Mouse (Mus musculus) heart, embryonic 12.5 days (tissue): ENCODE data around the gene Gm49661. TPM values are rescaled to one million over a fixed set of nuclear protein-coding genes. Genes with fewer than 3 reads are reported as not detected.

Experiments
- ATAC-seq: fragments of 200-750 bp; cut with Nextera tagmentation; 2 replicates; pipeline ENCODE4 v1.8.0; 2017; ENCODE audit warnings: moderate TSS enrichment, moderate library complexity; ENCODE audit not compliant: insufficient number of reproducible peaks, low FRiP score
- H3K27ac ChIP-seq: fragments of 300-500 bp; sonication (generic); 2 replicates; pipeline ENCODE4 v1.5.1; 2016; ENCODE audit warnings: mild to moderate bottlenecking, moderate library complexity; ENCODE audit not compliant: poor library complexity, severe bottlenecking
- H3K27me3 ChIP-seq: fragments of 300-500 bp; sonication (generic); replicated peaks from 2 replicates; pipeline ENCODE4 v1.6.1; 2016; ENCODE audit warnings: mild to moderate bottlenecking, moderate library complexity
- H3K36me3 ChIP-seq: fragments of 300-500 bp; sonication (generic); 2 replicates; pipeline ENCODE4 v1.6.1; 2016; ENCODE audit warnings: mild to moderate bottlenecking, moderate library complexity
- H3K4me1 ChIP-seq: fragments of 300-500 bp; sonication (generic); replicated peaks from 2 replicates; pipeline ENCODE4 v1.6.1; 2016; ENCODE audit warnings: mild to moderate bottlenecking
- H3K4me2 ChIP-seq: fragments of 300-500 bp; sonication (generic); 2 replicates; pipeline ENCODE4 v1.6.1; 2016; ENCODE audit warnings: mild to moderate bottlenecking, moderate library complexity
- H3K4me3 ChIP-seq: fragments of 300-500 bp; sonication (generic); 2 replicates; pipeline ENCODE4 v1.5.1; 2016; ENCODE audit warnings: mild to moderate bottlenecking
- H3K9ac ChIP-seq: fragments of 300-500 bp; sonication (generic); 2 replicates; pipeline ENCODE4 v1.6.1; 2016; ENCODE audit warnings: mild to moderate bottlenecking, moderate library complexity
- H3K9me3 ChIP-seq: fragments of 300-500 bp; sonication (generic); replicated peaks from 2 replicates; pipeline ENCODE4 v1.6.1; 2016; ENCODE audit warnings: mild to moderate bottlenecking, moderate library complexity
- WGBS: fragments of 180-500 bp; shearing (Covaris S2); methylation state at CpG from one replicate; pipeline ENCODE4 v1.1.7; 2016; 5-methylcytosine and 5-hydroxymethylcytosine counted together
- polyA plus RNA-seq: library from polyadenylated mRNA; unstranded; fragments of >200 nt; fragmentation: Nextera tagmentation; extraction: Ambion mirVana; gene quantifications from 2 replicates; pipeline ENCODE4 v1.2.1, GENCODE M21; 2016

Gene Gm49661
- not detected in 2 replicates for polyA plus RNA-seq

- peak within 1 kb of the TSS; percentile 84 for H3K27ac ChIP-seq
- H3K9ac ChIP-seq, result peak within 1 kb of the TSS; percentile 93
- peak within 1 kb of the TSS; percentile 85 for H3K4me3 ChIP-seq
- H3K27me3 ChIP-seq, result no peaks in the 10 kb centered on the region
- no peaks in the 10 kb centered on the region for H3K9me3 ChIP-seq
- peak within 1 kb of the TSS; percentile 96 for H3K4me2 ChIP-seq
- WGBS, result under 1% methylated on average over 56 of the region's 56 CpGs
- H3K4me1 ChIP-seq, result peaks cover 45% of the 10 kb centered on the region
- peaks cover 37% of the 10 kb centered on the region for H3K36me3 ChIP-seq
- peak; percentile 84 for ATAC-seq
These were observed at the start of gene Gm49661, which contains the start of the genes Prdx2 and Rnaseh2a for GRCm38 (mm10) chr8:84969241-84970134. Gm49661 (minus strand) TSS chr8:84969433. Prdx2 (plus strand) TSS chr8:84969587. Rnaseh2a (minus strand) TSS chr8:84969767.

DNA sequence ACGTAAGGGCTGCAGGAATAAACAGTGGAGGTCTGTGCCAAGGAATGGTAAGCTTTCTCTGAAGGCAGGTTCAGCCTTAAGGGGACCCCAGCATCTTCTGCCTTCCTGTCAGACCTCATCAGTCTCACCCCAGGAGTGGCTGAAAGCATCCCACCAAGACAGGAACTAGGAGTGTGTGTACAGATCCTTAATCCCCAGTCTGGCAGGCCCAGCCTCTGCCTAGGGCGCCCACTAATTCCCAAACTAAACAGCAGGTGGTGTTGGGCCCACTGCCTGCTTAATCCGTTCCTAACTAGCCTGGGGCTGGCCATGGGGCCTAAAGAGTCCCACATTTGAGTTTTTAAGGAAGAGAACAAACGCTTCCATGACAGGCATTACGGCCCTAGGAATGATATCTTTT lies 48.0 kb upstream of the Gm49661 start:
- Histone ChIP-seq H3K36me3 (peaks cover 48% of the 10 kb centered on the region), H3K4me2 (no peak overlapping the region), H3K9ac (no peak overlapping the region), H3K9me3 (no peaks in the 10 kb centered on the region), H3K27me3 (peaks cover 32% of the 10 kb centered on the region), H3K4me1 (0 out of 2 replicates have a peak, but pooled peaks cover 4% of the 10 kb centered on the region), H3K4me3 (no peak overlapping the region), H3K27ac (no peak overlapping the region)
- ATAC-seq, result no peak
- 50% methylated on average over 5 of the region's 5 CpGs for WGBS

GRCm38 (mm10) chr8:85016724-85017123 lies 47.5 kb upstream of the Gm49661 start:
- 0 out of 2 replicates have a peak, but pooled peaks cover 4% of the 10 kb centered on the region for H3K4me1 ChIP-seq

DNA sequence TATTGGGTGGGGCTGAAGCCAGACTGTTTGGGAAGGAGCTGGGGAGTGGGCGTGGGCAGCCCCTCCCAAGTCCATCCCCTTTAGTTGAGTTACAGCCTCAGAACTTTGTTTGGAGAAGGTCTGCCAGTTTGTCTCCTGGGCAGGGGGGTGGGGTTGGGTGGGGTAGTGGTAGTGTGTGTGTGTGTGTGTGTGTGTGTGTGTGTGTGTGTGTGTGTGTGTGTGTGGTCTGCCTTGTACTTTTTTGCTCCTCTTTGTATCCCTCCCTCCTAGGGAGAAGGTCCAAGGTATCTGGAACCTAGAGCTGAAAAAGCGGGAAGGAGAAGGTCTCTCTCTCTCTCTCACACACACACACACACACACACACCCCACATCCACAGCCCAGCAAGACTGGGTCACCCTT lies 45.2 kb upstream of the Gm49661 start, which contains the start of gene Best2:
TSS of gene Best2 (minus strand) at position 101 of the 400 bp plus-strand sequence.
- ATAC-seq, result no peak
- H3K9me3 ChIP-seq, result no peaks in the 10 kb centered on the region
- peaks cover 54% of the 10 kb centered on the region for H3K27me3 ChIP-seq
- no peak within 1 kb of the TSS for H3K27ac ChIP-seq
- peaks cover 20% of the 10 kb centered on the region for H3K36me3 ChIP-seq
- H3K9ac ChIP-seq, result peak within 1 kb of the TSS; percentile 60
- 0 out of 2 replicates have a peak, but pooled peaks cover 4% of the 10 kb centered on the region for H3K4me1 ChIP-seq
- 45% methylated on average over 2 of the region's 2 CpGs for WGBS
- H3K4me3 ChIP-seq, result peak within 1 kb of the TSS; percentile 34
- peak within 1 kb of the TSS; percentile 66 for H3K4me2 ChIP-seq

More at GRCm38 (mm10) chr8:85016724-85017123, 47.5 kb upstream of the Gm49661 start:
- Histone ChIP-seq H3K9ac (no peak overlapping the region), H3K36me3 (peaks cover 43% of the 10 kb centered on the region), H3K27ac (no peak overlapping the region), H3K4me2 (no peak overlapping the region), H3K4me3 (no peak overlapping the region), H3K9me3 (no peaks in the 10 kb centered on the region), H3K27me3 (peaks cover 37% of the 10 kb centered on the region)
- no peak for ATAC-seq
- WGBS, result 68% methylated on average over 10 of the region's 10 CpGs

- Histone ChIP-seq H3K9me3 (no peaks in the 10 kb centered on the region), H3K9ac (peak overlapping the region; percentile 60), H3K27ac (no peak overlapping the region), H3K4me1 (0 out of 2 replicates have a peak, but pooled peaks cover 4% of the 10 kb centered on the region), H3K27me3 (peaks cover 65% of the 10 kb centered on the region), H3K36me3 (peaks cover 9% of the 10 kb centered on the region), H3K4me3 (peak overlapping the region; percentile 34), H3K4me2 (peak overlapping the region; percentile 66)
- no peak for ATAC-seq
- 4% methylated on average over 25 of the region's 26 CpGs for WGBS
These were observed 44.1 kb upstream of the Gm49661 start for GRCm38 (mm10) chr8:85013230-85013840.

GRCm38 (mm10) chr8:85011242-85011641 lies 42.0 kb upstream of the Gm49661 start:
- no peaks in the 10 kb centered on the region for H3K9me3 ChIP-seq
- no peaks in the 10 kb centered on the region for H3K36me3 ChIP-seq
- no peak overlapping the region for H3K4me3 ChIP-seq
- ATAC-seq, result no peak
- WGBS, result 14% methylated on average over 28 of the region's 28 CpGs
- H3K4me1 ChIP-seq, result peaks cover 4% of the 10 kb centered on the region; the same call in 1 of the 2 replicates
- H3K27me3 ChIP-seq, result peaks cover 84% of the 10 kb centered on the region
- H3K4me2 ChIP-seq, result no peak overlapping the region
- H3K27ac ChIP-seq, result no peak overlapping the region
- no peak overlapping the region for H3K9ac ChIP-seq

GRCm38 (mm10) chr8:85007686-85008085 lies 38.5 kb upstream of the Gm49661 start:
- Histone ChIP-seq H3K9ac (no peak overlapping the region), H3K4me1 (no peaks in the 10 kb centered on the region; the same call in 1 of the 2 replicates), H3K36me3 (no peaks in the 10 kb centered on the region), H3K4me3 (no peak overlapping the region), H3K27ac (no peak overlapping the region), H3K4me2 (0 out of 2 replicates have a peak overlapping the region, but pooled peaks have one; percentile 7), H3K27me3 (peaks cover 72% of the 10 kb centered on the region), H3K9me3 (no peaks in the 10 kb centered on the region)
- WGBS, result 13% methylated on average over 25 of the region's 25 CpGs
- ATAC-seq, result no peak

DNA sequence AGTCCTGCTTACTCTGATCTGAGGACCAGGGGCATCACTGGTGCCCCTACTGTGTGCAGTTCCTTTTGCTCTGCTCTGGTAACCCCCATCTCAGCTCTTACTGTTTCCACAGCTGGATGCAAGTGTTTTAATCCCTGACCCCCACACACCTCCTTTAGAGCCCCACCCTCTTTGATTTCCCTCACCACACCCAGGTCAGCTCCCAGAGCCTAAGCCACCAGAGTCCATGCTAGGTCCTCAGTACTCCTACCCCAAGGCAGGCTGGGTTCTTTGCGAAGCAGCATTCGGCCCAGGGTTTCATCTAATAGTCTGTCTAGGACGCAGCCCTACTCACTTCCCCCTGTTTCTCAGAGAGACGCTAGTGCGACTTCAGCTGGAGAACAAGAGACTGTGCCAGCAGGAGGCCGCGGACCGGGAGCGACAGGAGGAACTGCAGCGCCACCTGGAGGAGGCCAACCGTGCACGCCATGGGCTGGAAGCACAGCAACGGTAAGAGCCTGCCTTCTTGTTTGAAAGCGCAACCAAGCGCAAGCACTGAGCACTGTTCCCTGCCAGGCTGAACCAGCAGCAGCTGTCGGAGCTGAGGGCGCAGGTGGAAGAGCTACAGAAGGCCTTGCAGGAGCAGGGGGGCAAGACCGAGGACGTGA lies 28.5 kb upstream of the Gm49661 start:
- WGBS, result 6% methylated on average over 19 of the region's 19 CpGs
- peak overlapping the region; percentile 54; the same call in 1 of the 2 replicates for H3K9ac ChIP-seq
- ATAC-seq, result peak; percentile 56; the same call in 1 of the 2 replicates
- H3K27me3 ChIP-seq, result peaks cover 44% of the 10 kb centered on the region
- peaks cover 6% of the 10 kb centered on the region; the same call in 1 of the 2 replicates for H3K4me1 ChIP-seq
- H3K27ac ChIP-seq, result no peak overlapping the region
- H3K36me3 ChIP-seq, result 0 out of 2 replicates have a peak, but pooled peaks cover 3% of the 10 kb centered on the region
- peak overlapping the region; percentile 52 for H3K4me2 ChIP-seq
- no peaks in the 10 kb centered on the region for H3K9me3 ChIP-seq
- no peak overlapping the region for H3K4me3 ChIP-seq

DNA sequence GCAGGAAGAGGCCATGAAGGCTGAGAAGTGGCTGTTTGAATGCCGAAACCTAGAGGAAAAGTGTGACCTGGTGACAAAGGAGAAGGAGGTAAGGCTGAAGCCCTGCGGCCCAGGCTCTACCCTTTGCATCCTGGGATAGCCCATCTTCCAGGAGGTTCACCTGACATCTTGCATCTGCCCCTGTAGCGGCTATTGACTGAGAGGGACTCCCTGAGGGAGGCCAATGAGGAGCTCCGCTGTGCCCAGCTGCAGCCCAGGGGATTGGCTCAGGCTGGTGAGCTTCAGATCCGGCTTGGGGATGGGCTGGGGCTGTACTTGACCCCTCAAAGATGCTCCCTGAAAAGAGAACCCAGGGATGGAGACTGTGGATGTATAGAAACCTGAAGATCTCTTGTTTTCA lies 27.7 kb upstream of the Gm49661 start:
- no peaks in the 10 kb centered on the region for H3K9me3 ChIP-seq
- H3K27me3 ChIP-seq, result peaks cover 39% of the 10 kb centered on the region
- H3K27ac ChIP-seq, result no peak overlapping the region
- H3K9ac ChIP-seq, result no peak overlapping the region
- no peak overlapping the region for H3K4me2 ChIP-seq
- no peak overlapping the region for H3K4me3 ChIP-seq
- WGBS, result 78% methylated on average over 5 of the region's 5 CpGs
- peaks cover 6% of the 10 kb centered on the region; the same call in 1 of the 2 replicates for H3K4me1 ChIP-seq
- 0 out of 2 replicates have a peak, but pooled peaks cover 3% of the 10 kb centered on the region for H3K36me3 ChIP-seq
- ATAC-seq, result no peak

- Histone ChIP-seq H3K27me3 (peaks cover 39% of the 10 kb centered on the region), H3K4me2 (peak overlapping the region; percentile 16; the same call in 1 of the 2 replicates), H3K9ac (no peak overlapping the region; the same call in 1 of the 2 replicates), H3K36me3 (no peaks in the 10 kb centered on the region), H3K9me3 (no peaks in the 10 kb centered on the region), H3K4me1 (peaks cover 12% of the 10 kb centered on the region), H3K27ac (no peak overlapping the region), H3K4me3 (no peak overlapping the region)
- WGBS, result 33% methylated on average over 25 of the region's 25 CpGs
- ATAC-seq, result no peak
These were observed 26.4 kb upstream of the Gm49661 start for GRCm38 (mm10) chr8:84995680-84996079.
